ENCODE assay signal across 9 mouse cellular contexts in the genomic region with DNA sequence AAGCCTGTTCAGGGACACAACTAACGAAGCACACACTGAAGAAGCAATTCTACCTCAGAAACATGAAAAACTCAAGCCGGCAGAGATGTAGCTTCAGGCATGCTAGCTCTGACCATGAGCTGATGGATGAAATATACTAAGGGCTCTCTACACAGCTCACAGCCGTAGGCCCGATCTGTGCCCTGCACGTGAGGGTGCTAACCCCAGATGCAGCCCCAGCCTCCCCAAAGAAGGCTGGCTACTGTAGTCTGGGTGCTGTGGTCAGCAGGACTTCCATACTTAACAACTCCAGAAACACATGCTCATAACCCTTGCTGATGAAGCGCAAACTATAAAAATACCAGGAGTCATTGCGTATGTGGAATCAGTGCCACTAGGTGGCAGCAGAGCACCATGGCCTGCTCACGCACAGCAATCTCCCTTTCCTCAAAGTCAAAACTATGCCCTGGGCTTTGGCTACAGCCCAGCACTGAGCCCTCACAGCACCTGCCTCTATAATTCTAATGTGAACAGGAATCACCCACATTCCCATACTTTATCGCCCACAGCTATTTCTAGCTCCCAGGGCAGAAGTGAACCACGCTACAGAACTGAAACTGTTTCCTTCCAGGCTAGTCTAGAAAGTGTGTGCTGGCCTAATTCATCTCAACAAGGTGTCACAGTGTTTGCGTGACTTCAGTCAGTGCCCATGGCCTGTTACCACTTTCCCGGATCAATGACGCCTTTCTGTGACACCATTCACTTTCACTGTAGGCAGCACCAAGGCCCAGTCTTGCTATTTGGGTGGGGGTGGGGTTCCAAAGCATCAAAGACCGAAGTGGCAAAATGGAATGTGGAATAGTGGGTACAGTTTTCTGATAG.
A peak's percentile ranks its signal among the peaks of the same experiment; 100 is the strongest.
DNase-seq lines count a peak whose midpoint lies in the region; ATAC-seq and TF ChIP-seq lines count a peak whose summit lies in the region.
"Had no signal": no experiment of that assay in that cellular context is flagged by ENCODE, and none has a peak within 500 bp of the region (broad histone marks: within the 10 kb centered on the region; RNA-seq: fewer than 3 reads in every experiment).

No protein-coding gene starts in this region.

- H3K9ac ChIP-seq in hindbrain, embryonic 11.5 days (ENCODE audit: low read depth, low read length) = no peak overlapping the region

- H3K4me1 ChIP-seq in cerebellum, adult 2 months (ENCODE audit: control insufficient read depth, insufficient read depth, low read length) = peaks cover 9% of the 10 kb centered on the region; the same call in 1 of the 2 replicates
- H3K4me1 ChIP-seq in hindbrain, embryonic 11.5 days (replicated peaks; ENCODE audit: control insufficient read depth, insufficient read depth, low read length) = no peaks in the 10 kb centered on the region

- no peak overlapping the region for H3K4me2 ChIP-seq in hindbrain, embryonic 11.5 days (replicated peaks; ENCODE audit: low read depth, low read length)

- peak; percentile 100 for TF ChIP-seq CTCF in cerebellum, adult 2 months (IDR thresholded peaks at IDR 0.05; ENCODE audit: borderline replicate concordance, insufficient read depth, low read depth, low read length)

- TF ChIP-seq POLR2A in cerebellum, adult 2 months (IDR thresholded peaks at IDR 0.05; ENCODE audit: borderline replicate concordance, insufficient read depth, low read length) = no peak

- 0 out of 2 replicates have a peak overlapping the region, but pooled peaks have one; percentile 3 for H3K27ac ChIP-seq in cerebellum, adult 2 months (ENCODE audit: insufficient read depth, low read length)
- H3K27ac ChIP-seq in hindbrain, embryonic 11.5 days (ENCODE audit: low read depth, low read length) = no peak overlapping the region
- H3K27ac ChIP-seq: macrophage had no signal

- H3K36me3 ChIP-seq in hindbrain, embryonic 11.5 days (ENCODE audit: control insufficient read depth, insufficient read depth, low read length) = no peaks in the 10 kb centered on the region

- DNase-seq in MN1 (ENCODE audit: low spot score) = peak; percentile 85
- peak; percentile 86 to 92 for DNase-seq in cerebellum, adult 2 months
- DNase-seq in hindbrain, embryonic 11.5 days (ENCODE audit: low spot score) = peak; percentile 89
- peak; percentile 67 for DNase-seq in layer of hippocampus, adult 9-10 months (ENCODE audit: low spot score)
- DNase-seq in lung, postnatal 36 days = peak; percentile 89
- peak; percentile 84 for DNase-seq in retina, postnatal 1 day
- DNase-seq in thymus, postnatal 36 days = peak; percentile 73 to 78

- no peaks in the 10 kb centered on the region for H3K9me3 ChIP-seq in hindbrain, embryonic 11.5 days (ENCODE audit: control insufficient read depth, low read length)

- peak; percentile 90 for ATAC-seq in frontal cortex, adult (ENCODE audit: low TSS enrichment)
- ATAC-seq in hindbrain, embryonic 11.5 days (ENCODE audit: low FRiP score) = 0 out of 2 replicates have a peak, but pooled peaks have one; percentile 49

- no peaks in the 10 kb centered on the region for H3K27me3 ChIP-seq in cerebellum, adult 2 months (ENCODE audit: control insufficient read depth, insufficient read depth, low read length)
- H3K27me3 ChIP-seq in hindbrain, embryonic 11.5 days (ENCODE audit: control insufficient read depth, insufficient read depth, low read length) = no peaks in the 10 kb centered on the region

- WGBS in cerebellum, adult 2 months = 53% methylated on average over 14 of the region's 14 CpGs
- WGBS in hindbrain, embryonic 11.5 days = 62% methylated on average over 14 of the region's 14 CpGs

- H3K4me3 ChIP-seq in cerebellum, adult 2 months (replicated peaks; ENCODE audit: insufficient read depth, low read depth, low read length) = no peak overlapping the region
- no peak overlapping the region for H3K4me3 ChIP-seq in hindbrain, embryonic 11.5 days (ENCODE audit: low read depth, low read length)
